Mouse (Mus musculus) c-Kit-negative CD71-positive TER-119-positive erythroid progenitor cells, embryonic 14.5 days (primary cell): ENCODE results near the gene Gmfg.
A peak's percentile ranks its signal among the peaks of the same experiment; 100 is the strongest.

Experiments used
- DNase-seq: peaks from one replicate; pipeline ENCODE4 v3.0.0-alpha.2; 2013; ENCODE audit warnings: low read depth, low spot score

Gmfg gene

DNA sequence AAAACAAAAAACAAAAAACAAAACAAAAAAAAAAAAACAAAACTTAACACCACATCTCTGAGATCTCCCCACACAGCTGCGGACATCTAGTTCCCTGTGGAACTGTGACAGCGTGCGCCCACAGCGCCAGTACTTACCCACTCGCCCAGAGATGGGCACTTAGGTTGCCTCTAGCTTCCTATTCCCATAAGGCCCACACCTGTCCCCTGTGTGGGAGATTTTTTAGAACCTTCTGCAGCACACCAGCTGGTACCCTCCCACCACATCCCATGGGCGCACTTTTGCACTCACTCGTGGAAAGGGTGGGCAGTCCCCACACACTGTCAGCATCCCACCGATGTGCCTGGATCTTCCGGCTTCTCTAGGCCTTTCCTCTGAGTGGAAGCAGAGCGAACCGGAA is 45.6 kb downstream of the Gmfg start:
- DNase-seq, result no peak

DNA sequence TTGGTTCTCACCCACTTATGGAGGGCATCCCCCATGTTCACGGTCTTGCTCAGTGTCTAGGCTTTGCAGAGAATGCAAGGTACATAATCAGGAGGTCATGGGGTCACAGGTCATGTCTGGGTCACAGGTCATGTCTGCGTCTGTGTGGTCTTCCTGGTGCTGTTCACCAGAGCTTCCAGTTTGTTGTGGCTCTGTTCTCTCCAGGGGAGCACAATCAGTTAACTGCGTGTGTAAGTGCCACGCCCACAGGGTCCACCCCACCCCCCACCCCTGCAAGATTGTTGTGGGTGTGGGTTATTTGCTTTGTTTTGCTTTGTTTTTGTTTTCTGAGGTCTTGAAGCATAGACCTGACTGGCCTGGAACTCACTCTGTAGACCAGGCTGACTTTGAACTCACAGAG is 46.9 kb downstream of the Gmfg start:
- DNase-seq, result no peak

DNA sequence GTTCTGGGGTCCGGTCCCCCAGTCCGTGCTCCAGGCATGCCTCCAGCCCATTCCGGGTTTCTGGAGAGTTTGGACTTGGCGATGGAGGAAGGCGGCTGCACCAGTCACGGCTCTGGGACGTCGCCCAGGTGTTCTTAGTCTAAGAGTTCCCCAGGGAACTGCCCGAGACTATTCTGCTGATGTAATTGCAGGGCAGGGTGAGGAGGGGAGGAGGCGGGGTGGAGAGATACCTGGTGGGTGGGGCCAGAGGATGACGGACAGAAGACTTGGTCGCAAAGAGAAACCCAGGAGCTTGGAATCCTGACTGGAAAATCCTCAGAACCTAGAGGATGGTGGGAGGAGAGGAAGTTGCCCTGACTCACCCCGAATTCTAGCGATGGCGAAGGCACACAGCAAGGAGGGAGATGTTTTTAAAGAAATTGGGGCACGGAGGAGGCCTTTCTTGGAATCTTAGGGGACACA is 50.8 kb downstream of the Gmfg start:
- DNase-seq, result no peak

DNA sequence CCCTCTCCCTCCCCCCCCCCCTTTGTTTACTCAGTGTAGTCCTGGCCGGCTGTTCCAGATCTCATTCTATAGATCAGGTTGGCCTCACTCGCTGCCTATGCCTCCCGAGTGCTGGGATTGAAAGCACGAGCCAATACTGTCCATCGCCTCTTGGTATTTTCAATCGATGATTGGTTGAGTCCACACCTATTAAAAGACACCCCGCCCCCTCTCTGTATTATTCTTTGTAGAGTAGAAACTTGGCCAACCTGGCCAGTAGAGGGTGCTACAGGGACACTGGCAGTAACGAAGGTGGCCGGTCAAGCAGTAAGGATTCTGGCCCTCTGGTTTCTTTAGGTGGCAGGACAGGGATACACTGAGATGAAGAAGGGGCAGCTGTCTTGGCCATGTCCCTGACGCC is 53.2 kb downstream of the Gmfg start:
- peak; percentile 17 for DNase-seq

- no peak for DNase-seq
Observed at GRCm38 (mm10) chr7:28490903-28491302, 53.7 kb downstream of the Gmfg start.

DNA sequence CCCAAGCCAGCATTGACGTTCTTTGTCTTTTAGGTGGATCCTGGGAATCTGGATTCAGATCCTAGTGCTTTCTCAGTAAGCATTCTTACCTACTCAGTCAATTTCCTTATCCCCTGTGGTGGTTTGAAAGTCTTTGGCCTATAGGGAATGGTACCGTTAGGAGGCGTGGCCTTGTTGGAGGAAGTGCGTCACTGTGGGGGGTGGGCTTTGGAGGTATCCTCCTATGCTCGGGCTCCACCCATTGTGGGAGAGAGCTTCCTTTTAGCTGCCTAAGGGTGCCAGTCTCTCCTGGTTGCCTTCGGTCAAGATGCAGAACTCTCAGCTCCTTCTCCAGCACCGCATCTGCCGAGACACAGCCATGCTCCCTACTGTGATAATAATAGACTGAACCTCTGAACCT is 55.1 kb downstream of the Gmfg start:
- no peak for DNase-seq

- no peak for DNase-seq
Observed at GRCm38 (mm10) chr7:28495426-28495825, 58.2 kb downstream of the Gmfg start.
